Mouse (Mus musculus) adrenal gland, postnatal 25 days (tissue): ENCODE measurements around the gene Pole4. TPM values are rescaled to one million over a fixed set of nuclear protein-coding genes. Genes with fewer than 3 reads are reported as not detected.
"Not testable (repeated sequence)": the region's sequence is repeated elsewhere in the genome, so short reads cannot be mapped to it uniquely, and the experiment has no call there.

Source experiments
- DNase-seq: peaks from one replicate; pipeline ENCODE4 v3.0.0; 2021; ENCODE audit warnings: mixed read lengths
- total RNA-seq: library from RNA; stranded (reverse); gene quantifications from 2 replicates; pipeline ENCODE4 v1.2.3, GENCODE M21; 2021

Gene Pole4
- total RNA-seq, 1 experiment from 2014 or later = 42.3 TPM

GRCm38 (mm10) chr6:82715253-82715652 lies 10.1 kb upstream of the Pole4 start:
- DNase-seq = no peak

- DNase-seq = no peak
These were observed 9.7 kb upstream of the Pole4 start for GRCm38 (mm10) chr6:82714841-82715240.

- peak; percentile 76 for DNase-seq
These were observed 9.1 kb upstream of the Pole4 start for GRCm38 (mm10) chr6:82714243-82714642.

GRCm38 (mm10) chr6:82707742-82708141 lies 2.6 kb upstream of the Pole4 start:
- no peak for DNase-seq

GRCm38 (mm10) chr6:82707241-82707640 lies 2.1 kb upstream of the Pole4 start:
- no peak for DNase-seq

- DNase-seq = no peak
These were observed 1.5 kb downstream of the Pole4 start for GRCm38 (mm10) chr6:82703710-82704109.

- DNase-seq = peak; percentile 94
These were observed 2.6 kb downstream of the Pole4 start for GRCm38 (mm10) chr6:82702593-82703017.

GRCm38 (mm10) chr6:82701296-82701695 lies 3.9 kb downstream of the Pole4 start:
- no peak for DNase-seq

- DNase-seq = no peak
These were observed 5.3 kb downstream of the Pole4 start for GRCm38 (mm10) chr6:82699831-82700230.

- no peak for DNase-seq
These were observed 8.4 kb downstream of the Pole4 start for GRCm38 (mm10) chr6:82696736-82697135.

- no peak for DNase-seq
These were observed 10.5 kb downstream of the Pole4 start for GRCm38 (mm10) chr6:82694668-82695067.

- no peak for DNase-seq
These were observed 15.7 kb downstream of the Pole4 start for GRCm38 (mm10) chr6:82689474-82689873.

- not testable (repeated sequence) for DNase-seq
These were observed 16.6 kb downstream of the Pole4 start for GRCm38 (mm10) chr6:82688586-82688985.

- no peak for DNase-seq
These were observed 21.0 kb downstream of the Pole4 start for GRCm38 (mm10) chr6:82684136-82684535.

- not testable (repeated sequence) for DNase-seq
These were observed 25.9 kb downstream of the Pole4 start for GRCm38 (mm10) chr6:82679286-82679685.

- DNase-seq = not testable (repeated sequence)
These were observed 27.5 kb downstream of the Pole4 start for GRCm38 (mm10) chr6:82677629-82678028.

- DNase-seq = no peak
These were observed 38.7 kb downstream of the Pole4 start for GRCm38 (mm10) chr6:82666480-82666879.

- no peak for DNase-seq
These were observed 52.0 kb downstream of the Pole4 start for GRCm38 (mm10) chr6:82653169-82653525.

GRCm38 (mm10) chr6:82652521-82653168 lies 52.5 kb downstream of the Pole4 start:
- peak; percentile 95 for DNase-seq

- DNase-seq = no peak
These were observed 56.1 kb downstream of the Pole4 start for GRCm38 (mm10) chr6:82649096-82649495.

GRCm38 (mm10) chr6:82647940-82648655 lies 57.1 kb downstream of the Pole4 start:
- DNase-seq = no peak

- no peak for DNase-seq
These were observed 58.2 kb downstream of the Pole4 start for GRCm38 (mm10) chr6:82647001-82647400.

GRCm38 (mm10) chr6:82640046-82640445 lies 65.1 kb downstream of the Pole4 start:
- DNase-seq = no peak

GRCm38 (mm10) chr6:82625331-82625730 lies 79.8 kb downstream of the Pole4 start:
- DNase-seq = not testable (repeated sequence)
